In genomic region chr4:147867563-147868449, GRCm38 (mm10) we compare ENCODE assay signal across 8 mouse cellular contexts. TPM values are rescaled to one million over a fixed set of nuclear protein-coding genes. Genes with fewer than 3 reads are reported as not detected.
DNase-seq lines count a peak whose midpoint lies in the region; ATAC-seq and TF ChIP-seq lines count a peak whose summit lies in the region.

No protein-coding gene starts in this region.

- no peaks in the 10 kb centered on the region for H3K27me3 ChIP-seq in kidney, adult 2 months (replicated peaks; ENCODE audit: control insufficient read depth, insufficient read depth, low read length)
- no peaks in the 10 kb centered on the region for H3K27me3 ChIP-seq in hindbrain, embryonic 12.5 days
- H3K27me3 ChIP-seq in midbrain, embryonic 12.5 days = no peaks in the 10 kb centered on the region

- DNase-seq in kidney, adult 2 months = peak; percentile 33
- DNase-seq in kidney, adult 8-10 months = no peak
- no peak for DNase-seq in thymus, postnatal 36 days
- no peak for DNase-seq in layer of hippocampus, postnatal 10 days (ENCODE audit: low spot score in 2 of 2)
- DNase-seq in right cerebral cortex, postnatal 25 days = no peak

- peak; percentile 7 for ATAC-seq in hindbrain, embryonic 12.5 days (ENCODE audit: low FRiP score)
- no peak for ATAC-seq in midbrain, embryonic 12.5 days (ENCODE audit: low FRiP score, low read depth)

- H3K4me3 ChIP-seq in kidney, adult 2 months (ENCODE audit: insufficient read depth, low read depth, low read length) = peak overlapping the region; percentile 90
- peak overlapping the region; percentile 79 for H3K4me3 ChIP-seq in bone marrow macrophage, adult 2 months (ENCODE audit: insufficient read depth, low read length)
- H3K4me3 ChIP-seq in hindbrain, embryonic 12.5 days = peak overlapping the region; percentile 70
- H3K4me3 ChIP-seq in midbrain, embryonic 12.5 days = peak overlapping the region; percentile 67

- TF ChIP-seq CTCF in kidney, adult 2 months (conservative IDR thresholded peaks at IDR 0.05; ENCODE audit: insufficient read depth, insufficient read length, low read depth, low read length) = no peak
- TF ChIP-seq CTCF in bone marrow macrophage, adult 2 months (IDR thresholded peaks at IDR 0.05; ENCODE audit: low read depth, low read length) = no peak

- peak overlapping the region; percentile 59 for H3K4me2 ChIP-seq in hindbrain, embryonic 12.5 days (replicated peaks)
- peak overlapping the region; percentile 60 for H3K4me2 ChIP-seq in midbrain, embryonic 12.5 days (replicated peaks)

- H3K27ac ChIP-seq in kidney, adult 2 months (ENCODE audit: insufficient read depth, low read depth, low read length) = peak overlapping the region; percentile 11; the same call in 1 of the 2 replicates
- peak overlapping the region; percentile 60 for H3K27ac ChIP-seq in bone marrow macrophage, adult 2 months (ENCODE audit: insufficient read depth, low read depth, low read length)
- H3K27ac ChIP-seq in hindbrain, embryonic 12.5 days = peak overlapping the region; percentile 82
- H3K27ac ChIP-seq in midbrain, embryonic 12.5 days (replicated peaks) = peak overlapping the region; percentile 79

- H3K4me1 ChIP-seq in kidney, adult 2 months (ENCODE audit: control insufficient read depth, insufficient read depth, low read length) = peaks cover 7% of the 10 kb centered on the region
- peaks cover 3% of the 10 kb centered on the region; the same call in 1 of the 2 replicates for H3K4me1 ChIP-seq in bone marrow macrophage, adult 2 months (ENCODE audit: control insufficient read depth, insufficient read depth, low read length)
- peaks cover 24% of the 10 kb centered on the region for H3K4me1 ChIP-seq in hindbrain, embryonic 12.5 days
- peaks cover 24% of the 10 kb centered on the region for H3K4me1 ChIP-seq in midbrain, embryonic 12.5 days

- no peaks in the 10 kb centered on the region for H3K9me3 ChIP-seq in hindbrain, embryonic 12.5 days (replicated peaks)
- no peaks in the 10 kb centered on the region for H3K9me3 ChIP-seq in midbrain, embryonic 12.5 days

- WGBS in kidney, adult 2 months = 2% methylated on average over 22 of the region's 22 CpGs
- 7% methylated on average over 22 of the region's 22 CpGs for whole genome bisulfite sequencing in hindbrain, embryonic 12.5 days
- WGBS in midbrain, embryonic 12.5 days = 6% methylated on average over 22 of the region's 22 CpGs

- no peak for TF ChIP-seq POLR2A in kidney, adult 2 months (IDR thresholded peaks at IDR 0.05; ENCODE audit: low read depth, low read length)
- peak; percentile 46; the same call in 1 of the 2 replicates for TF ChIP-seq POLR2A in bone marrow macrophage, adult 2 months (IDR thresholded peaks at IDR 0.05; ENCODE audit: borderline replicate concordance, low read depth, low read length)

- H3K36me3 ChIP-seq in kidney, adult 2 months (ENCODE audit: control insufficient read depth, insufficient read depth, low read length) = no peaks in the 10 kb centered on the region
- peaks cover 42% of the 10 kb centered on the region for H3K36me3 ChIP-seq in hindbrain, embryonic 12.5 days
- H3K36me3 ChIP-seq in midbrain, embryonic 12.5 days = peaks cover 45% of the 10 kb centered on the region

- H3K9ac ChIP-seq in hindbrain, embryonic 12.5 days = peak overlapping the region; percentile 77
- H3K9ac ChIP-seq in midbrain, embryonic 12.5 days (replicated peaks) = peak overlapping the region; percentile 67

RNA-seq across cellular contexts. Expression of gene Miip, which starts 0.8 kb away (rescaled TPM):
- polyA plus RNA-seq in kidney, adult 2 months (2012; rRNA removed) = 27.7 and 35.6 TPM in 2 replicates
- 37.6 and 37.7 TPM in 2 replicates for polyA plus RNA-seq in bone marrow macrophage, adult 2 months (2012; ENCODE audit: insufficient read depth, insufficient read length, missing spikeins)
- 45.2 and 46.1 TPM in 2 replicates for polyA plus RNA-seq in hindbrain, embryonic 12.5 days (2016; fragmentation: Nextera tagmentation; extraction: Ambion mirVana)
- polyA plus RNA-seq in midbrain, embryonic 12.5 days (2016; fragmentation: Nextera tagmentation; extraction: Ambion mirVana) = 53.2 and 61.8 TPM in 2 replicates
- total RNA-seq in layer of hippocampus, postnatal 10 days (2021) = 10 to 100 TPM; 20.3 to 25.1 TPM

RNA-seq across cellular contexts. Expression of gene Fv1, which starts 1.0 kb away (rescaled TPM):
- polyA plus RNA-seq in kidney, adult 2 months (2012; rRNA removed) = 1.0 and 1.4 TPM in 2 replicates
- 2.2 and 2.9 TPM in 2 replicates for polyA plus RNA-seq in bone marrow macrophage, adult 2 months (2012; ENCODE audit: insufficient read depth, insufficient read length, missing spikeins)
- polyA plus RNA-seq in hindbrain, embryonic 12.5 days (2016; fragmentation: Nextera tagmentation; extraction: Ambion mirVana) = 13.5 and 13.8 TPM in 2 replicates
- polyA plus RNA-seq in midbrain, embryonic 12.5 days (2016; fragmentation: Nextera tagmentation; extraction: Ambion mirVana) = 15.8 and 16.9 TPM in 2 replicates
- total RNA-seq in layer of hippocampus, postnatal 10 days (2021) = 1 to 10 TPM; 7.3 to 8.2 TPM

RNA-seq across cellular contexts. Expression of gene Zfp933, which starts 19.6 kb away (rescaled TPM):
- polyA plus RNA-seq in kidney, adult 2 months (2012; rRNA removed) = 0.90 and 1.2 TPM in 2 replicates
- polyA plus RNA-seq in bone marrow macrophage, adult 2 months (2012; ENCODE audit: insufficient read depth, insufficient read length, missing spikeins) = 8.9 and 13.4 TPM in 2 replicates
- 5.9 and 6.3 TPM in 2 replicates for polyA plus RNA-seq in hindbrain, embryonic 12.5 days (2016; fragmentation: Nextera tagmentation; extraction: Ambion mirVana)
- polyA plus RNA-seq in midbrain, embryonic 12.5 days (2016; fragmentation: Nextera tagmentation; extraction: Ambion mirVana) = 4.9 and 6.7 TPM in 2 replicates
- total RNA-seq in layer of hippocampus, postnatal 10 days (2021) = 10 to 100 TPM; 18.4 to 21.2 TPM

RNA-seq across cellular contexts. Expression of gene Mfn2, which starts 36.7 kb away (rescaled TPM):
- polyA plus RNA-seq in kidney, adult 2 months (2012; rRNA removed) = 82.8 and 85.5 TPM in 2 replicates
- polyA plus RNA-seq in bone marrow macrophage, adult 2 months (2012; ENCODE audit: insufficient read depth, insufficient read length, missing spikeins) = 21.6 and 25.6 TPM in 2 replicates
- polyA plus RNA-seq in hindbrain, embryonic 12.5 days (2016; fragmentation: Nextera tagmentation; extraction: Ambion mirVana) = 69.7 and 73.1 TPM in 2 replicates
- 65.1 and 65.4 TPM in 2 replicates for polyA plus RNA-seq in midbrain, embryonic 12.5 days (2016; fragmentation: Nextera tagmentation; extraction: Ambion mirVana)
- 100 to 1,000 TPM; 149 to 175 TPM for total RNA-seq in layer of hippocampus, postnatal 10 days (2021)

RNA-seq across cellular contexts. Expression of gene Zfp984, which starts 58.2 kb away (rescaled TPM):
- 0.30 and 0.70 TPM in 2 replicates for polyA plus RNA-seq in kidney, adult 2 months (2012; rRNA removed)
- polyA plus RNA-seq in bone marrow macrophage, adult 2 months (2012; ENCODE audit: insufficient read depth, insufficient read length, missing spikeins) = 34.6 and 38.2 TPM in 2 replicates
- 6.6 TPM in 2 replicates for polyA plus RNA-seq in hindbrain, embryonic 12.5 days (2016; fragmentation: Nextera tagmentation; extraction: Ambion mirVana)
- 5.8 and 6.0 TPM in 2 replicates for polyA plus RNA-seq in midbrain, embryonic 12.5 days (2016; fragmentation: Nextera tagmentation; extraction: Ambion mirVana)
- total RNA-seq in layer of hippocampus, postnatal 10 days (2021) = 1 to 10 TPM; 3.4 to 4.2 TPM

Comparison
In these comparisons a context has a peak if more than half of its experiments do, and no peak if none do; other contexts are left out.
1. H3K27ac ChIP-seq: peak in every context shown above with its lines; median percentile 82 in hindbrain, embryonic 12.5 days; 79 in midbrain, embryonic 12.5 days; 60 in bone marrow macrophage, adult 2 months; 11 in kidney, adult 2 months.